Mouse (Mus musculus): Measurements from ENCODE around the gene Acin1.

GRCm38 (mm10) chr14:54646455-54646854, 40.3 kb downstream of the Acin1 start:
- TF ChIP-seq MYOG (IDR thresholded peaks at IDR 0.05; ENCODE audit: control insufficient read depth, extremely low read depth, insufficient read length), result no peak
- no peak for TF ChIP-seq CTCF (IDR thresholded peaks at IDR 0.05; ENCODE audit: control insufficient read depth, insufficient read depth, insufficient read length)
- TF ChIP-seq MAX (IDR thresholded peaks at IDR 0.05), result no peak
- TF ChIP-seq USF1 (IDR thresholded peaks at IDR 0.05; ENCODE audit: low read depth), result no peak

All from C2C12 (cell line).